Mouse (Mus musculus) R1 (cell line): ENCODE data around the gene Phactr2.
A peak's percentile ranks its signal among the peaks of the same experiment; 100 is the strongest.

Experiments
- DNase-seq: peaks from one replicate; pipeline ENCODE4 v3.0.0-alpha.2; 2018; ENCODE audit warnings: low read depth, low spot score

Gene Phactr2

GRCm38 (mm10) chr10:13448283-13449045 lies 25.7 kb downstream of the Phactr2 start:
- no peak for DNase-seq

- no peak for DNase-seq
Observed at GRCm38 (mm10) chr10:13446791-13447249, 27.4 kb downstream of the Phactr2 start.

GRCm38 (mm10) chr10:13444257-13444656 lies 30.0 kb downstream of the Phactr2 start:
- DNase-seq, result no peak

- DNase-seq, result no peak
Observed at GRCm38 (mm10) chr10:13443647-13444046, 30.6 kb downstream of the Phactr2 start.

- DNase-seq, result no peak
Observed at GRCm38 (mm10) chr10:13440292-13440691, 33.9 kb downstream of the Phactr2 start.

- DNase-seq, result no peak
Observed at GRCm38 (mm10) chr10:13438118-13438821, 35.9 kb downstream of the Phactr2 start.

- no peak for DNase-seq
Observed at GRCm38 (mm10) chr10:13437011-13437410, 37.2 kb downstream of the Phactr2 start.

GRCm38 (mm10) chr10:13433016-13433415 lies 41.2 kb downstream of the Phactr2 start:
- no peak for DNase-seq

- no peak for DNase-seq
Observed at GRCm38 (mm10) chr10:13431641-13432540, 42.3 kb downstream of the Phactr2 start.

- DNase-seq, result peak; percentile 47
Observed at GRCm38 (mm10) chr10:13429766-13430165, 44.4 kb downstream of the Phactr2 start.

GRCm38 (mm10) chr10:13429240-13429639 lies 45.0 kb downstream of the Phactr2 start:
- DNase-seq, result no peak

GRCm38 (mm10) chr10:13428536-13428935 lies 45.7 kb downstream of the Phactr2 start:
- no peak for DNase-seq

- no peak for DNase-seq
Observed at GRCm38 (mm10) chr10:13427599-13427998, 46.6 kb downstream of the Phactr2 start.

GRCm38 (mm10) chr10:13425198-13425597 lies 49.0 kb downstream of the Phactr2 start:
- DNase-seq, result no peak

- no peak for DNase-seq
Observed at GRCm38 (mm10) chr10:13424508-13424907, 49.7 kb downstream of the Phactr2 start.

GRCm38 (mm10) chr10:13424015-13424414 lies 50.2 kb downstream of the Phactr2 start:
- no peak for DNase-seq

GRCm38 (mm10) chr10:13422121-13422520 lies 52.1 kb downstream of the Phactr2 start:
- DNase-seq, result no peak

GRCm38 (mm10) chr10:13419246-13419645 lies 55.0 kb downstream of the Phactr2 start:
- DNase-seq, result no peak

- DNase-seq, result no peak
Observed at GRCm38 (mm10) chr10:13415489-13416104, 58.6 kb downstream of the Phactr2 start.

GRCm38 (mm10) chr10:13412202-13412923 lies 61.8 kb downstream of the Phactr2 start:
- DNase-seq, result no peak

GRCm38 (mm10) chr10:13411056-13411455 lies 63.2 kb downstream of the Phactr2 start:
- no peak for DNase-seq
